Mouse (Mus musculus) embryonic facial prominence, embryonic 12.5 days (tissue): ENCODE data around the gene Fam71a. TPM values are rescaled to one million over a fixed set of nuclear protein-coding genes. Genes with fewer than 3 reads are reported as not detected.

Experiments
- ATAC-seq: fragments of 200-750 bp; cut with Nextera tagmentation; 2 replicates; pipeline ENCODE4 v1.8.0; 2017; ENCODE audit not compliant: insufficient number of reproducible peaks, insufficient read depth, low FRiP score, low TSS enrichment
- H3K27ac ChIP-seq: fragments of 300-500 bp; sonication (generic); 2 replicates; pipeline ENCODE4 v1.5.1; 2016; ENCODE audit warnings: mild to moderate bottlenecking
- H3K27me3 ChIP-seq: fragments of 300-500 bp; sonication (generic); 2 replicates; pipeline ENCODE4 v1.6.1; 2016; ENCODE audit warnings: mild to moderate bottlenecking, moderate library complexity
- H3K36me3 ChIP-seq: fragments of 300-500 bp; sonication (generic); 2 replicates; pipeline ENCODE4 v1.6.1; 2016; ENCODE audit warnings: mild to moderate bottlenecking
- H3K4me1 ChIP-seq: fragments of 300-500 bp; sonication (generic); 2 replicates; pipeline ENCODE4 v1.6.1; 2016
- H3K4me2 ChIP-seq: fragments of 300-500 bp; sonication (generic); replicated peaks from 2 replicates; pipeline ENCODE4 v1.6.1; 2016; ENCODE audit warnings: mild to moderate bottlenecking, moderate library complexity
- H3K4me3 ChIP-seq: fragments of 300-500 bp; sonication (generic); 2 replicates; pipeline ENCODE4 v1.5.1; 2016; ENCODE audit warnings: mild to moderate bottlenecking
- H3K9ac ChIP-seq: fragments of 300-500 bp; sonication (generic); 2 replicates; pipeline ENCODE4 v1.6.1; 2016; ENCODE audit warnings: mild to moderate bottlenecking, moderate library complexity
- H3K9me3 ChIP-seq: fragments of 300-500 bp; sonication (generic); 2 replicates; pipeline ENCODE4 v1.6.1; 2016; ENCODE audit warnings: mild to moderate bottlenecking, moderate library complexity
- WGBS: fragments of 180-500 bp; shearing (Covaris S2); methylation state at CpG from one replicate; pipeline ENCODE4 v1.1.7; 2016; 5-methylcytosine and 5-hydroxymethylcytosine counted together
- polyA plus RNA-seq: library from polyadenylated mRNA; unstranded; fragments of >200 nt; fragmentation: Nextera tagmentation; extraction: Ambion mirVana; gene quantifications from 2 replicates; pipeline ENCODE4 v1.2.1, GENCODE M21; 2016

Gene Fam71a
- not detected in 2 replicates for polyA plus RNA-seq

DNA sequence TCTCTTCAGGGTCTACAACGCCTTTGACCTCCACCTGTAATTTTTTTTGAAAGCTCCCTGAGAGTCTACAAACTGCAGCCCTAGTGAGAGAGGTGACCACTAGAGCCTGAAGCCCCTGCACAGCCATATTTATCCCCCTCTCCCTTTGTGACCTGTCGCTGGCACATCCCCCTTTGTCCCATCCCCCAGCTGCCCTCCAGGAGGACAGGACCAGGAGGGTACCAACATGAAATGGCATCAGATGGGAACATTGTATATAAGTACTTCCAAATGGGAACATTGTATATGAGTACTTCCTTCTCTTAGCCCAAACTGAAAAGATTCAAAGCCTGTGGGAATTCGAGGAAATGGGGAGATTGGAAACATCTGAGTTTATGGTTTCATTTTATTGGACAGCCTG lies at the start of gene Fam71a:
Gene Fam71a, minus strand, starts transcription at position 101 of the 400 bp plus-strand sequence.
- H3K9me3 ChIP-seq, result no peaks in the 10 kb centered on the region
- 67% methylated on average over 3 of the region's 3 CpGs for whole genome bisulfite sequencing

DNA sequence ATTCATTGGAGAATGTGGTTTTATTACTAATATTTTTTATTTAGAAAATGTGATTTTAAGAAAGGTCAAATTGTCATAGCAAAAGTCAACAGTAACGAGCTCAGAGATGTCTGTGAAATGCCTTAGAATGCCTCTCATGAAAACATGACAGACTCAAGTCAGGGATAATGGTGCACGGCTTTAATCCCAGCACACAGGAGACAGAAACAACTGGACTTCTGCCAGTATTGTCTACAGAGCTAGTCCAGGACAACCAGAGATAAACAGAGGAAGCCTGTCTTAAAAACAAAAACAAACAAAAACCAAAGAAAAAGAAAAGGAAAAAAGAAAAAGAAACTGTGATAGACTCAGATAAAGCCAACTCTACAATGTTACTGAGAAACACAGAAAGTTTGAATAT lies 46.5 kb upstream of the Fam71a start:
- H3K4me3 ChIP-seq, result no peak overlapping the region
- no peaks in the 10 kb centered on the region for H3K27me3 ChIP-seq
- no peaks in the 10 kb centered on the region for H3K9me3 ChIP-seq
- H3K27ac ChIP-seq, result no peak overlapping the region
- no peak overlapping the region for H3K4me2 ChIP-seq
- H3K9ac ChIP-seq, result no peak overlapping the region
- no peaks in the 10 kb centered on the region for H3K36me3 ChIP-seq
- WGBS, result 55% methylated on average over 2 of the region's 2 CpGs
- no peak for ATAC-seq
- H3K4me1 ChIP-seq, result no peaks in the 10 kb centered on the region

More for the DNA sequence above, at the start of gene Fam71a:
- no peak for ATAC-seq
- H3K4me2 ChIP-seq, result no peak within 1 kb of the TSS
- no peaks in the 10 kb centered on the region; the same call in 1 of the 2 replicates for H3K4me1 ChIP-seq
- no peak within 1 kb of the TSS for H3K27ac ChIP-seq
- H3K4me3 ChIP-seq, result no peak within 1 kb of the TSS
- no peaks in the 10 kb centered on the region for H3K27me3 ChIP-seq
- H3K9ac ChIP-seq, result no peak within 1 kb of the TSS
- H3K36me3 ChIP-seq, result no peaks in the 10 kb centered on the region

DNA sequence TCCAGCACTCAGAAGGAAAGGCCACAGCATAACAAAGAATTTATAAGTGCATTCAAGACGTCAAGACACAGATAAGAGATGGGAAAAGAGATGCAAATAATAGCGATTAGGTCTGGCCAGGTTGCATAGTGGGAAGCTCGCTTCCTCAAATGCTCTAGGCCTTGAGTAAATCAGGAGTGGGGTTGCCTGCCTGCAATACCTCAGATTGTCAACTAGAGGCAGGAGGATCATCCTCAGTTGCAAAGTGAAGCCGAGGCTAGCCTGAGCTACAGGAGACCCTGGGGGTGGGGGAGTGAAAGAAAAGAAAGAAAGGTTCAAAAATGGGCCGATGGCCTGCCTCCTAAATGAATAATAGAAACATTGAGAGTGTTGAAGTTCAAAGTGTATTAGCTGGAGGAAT lies 41.2 kb upstream of the Fam71a start:
- no peak overlapping the region for H3K4me3 ChIP-seq
- H3K27ac ChIP-seq, result no peak overlapping the region
- H3K4me1 ChIP-seq, result no peaks in the 10 kb centered on the region
- ATAC-seq, result no peak
- H3K36me3 ChIP-seq, result no peaks in the 10 kb centered on the region
- no peak overlapping the region for H3K9ac ChIP-seq
- no peaks in the 10 kb centered on the region for H3K27me3 ChIP-seq
- 81% methylated on average over 5 of the region's 5 CpGs for WGBS
- H3K9me3 ChIP-seq, result no peaks in the 10 kb centered on the region
- H3K4me2 ChIP-seq, result no peak overlapping the region

DNA sequence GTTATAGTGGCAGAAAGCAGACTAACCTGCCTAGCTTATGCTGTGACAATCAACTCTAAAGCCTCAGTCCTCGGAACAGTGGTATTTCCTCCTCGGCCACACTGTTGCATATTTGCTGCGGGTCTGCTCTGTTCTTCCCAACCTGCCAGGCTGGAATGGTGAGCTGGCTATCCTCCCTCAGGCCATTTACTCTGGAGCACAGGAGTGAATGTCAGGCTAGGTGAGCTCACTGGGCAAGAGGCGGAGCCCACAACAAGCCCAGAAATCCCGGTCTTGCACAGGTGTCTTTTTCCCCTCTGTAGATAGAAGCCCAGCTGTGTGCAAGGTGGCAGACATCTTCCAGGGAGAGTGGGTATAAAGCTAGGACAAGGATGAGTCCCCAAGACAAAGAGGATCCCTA lies 40.3 kb upstream of the Fam71a start:
- Histone ChIP-seq H3K4me1 (no peaks in the 10 kb centered on the region), H3K9ac (no peak overlapping the region), H3K36me3 (no peaks in the 10 kb centered on the region), H3K27me3 (no peaks in the 10 kb centered on the region), H3K4me3 (no peak overlapping the region), H3K9me3 (no peaks in the 10 kb centered on the region), H3K4me2 (no peak overlapping the region), H3K27ac (no peak overlapping the region)
- no peak for ATAC-seq
- 64% methylated on average over 5 of the region's 5 CpGs for WGBS

DNA sequence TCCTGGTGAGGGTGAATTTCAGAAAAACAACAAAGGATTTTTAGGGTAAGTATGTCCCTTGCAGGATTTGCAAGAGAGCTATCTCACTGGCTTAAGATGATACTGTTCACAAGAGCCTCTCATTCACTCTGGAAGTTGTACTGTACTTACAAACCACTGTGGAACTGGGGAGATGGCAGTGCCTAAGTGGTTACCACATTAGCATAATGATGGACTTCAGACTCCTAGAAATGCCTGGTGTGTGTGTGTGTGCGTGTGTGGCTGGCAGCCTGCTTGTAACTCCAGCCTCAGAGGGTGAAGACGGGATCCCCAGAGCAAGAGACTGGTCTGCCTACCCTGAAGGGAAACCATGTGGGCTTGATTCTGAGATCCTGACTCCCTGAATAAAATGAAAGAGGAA lies 38.9 kb upstream of the Fam71a start:
- WGBS, result 62% methylated on average over 2 of the region's 2 CpGs
- no peak overlapping the region for H3K4me3 ChIP-seq
- H3K4me2 ChIP-seq, result no peak overlapping the region
- H3K27ac ChIP-seq, result no peak overlapping the region
- H3K9ac ChIP-seq, result no peak overlapping the region
- H3K4me1 ChIP-seq, result no peaks in the 10 kb centered on the region
- H3K36me3 ChIP-seq, result no peaks in the 10 kb centered on the region
- no peaks in the 10 kb centered on the region for H3K9me3 ChIP-seq
- H3K27me3 ChIP-seq, result no peaks in the 10 kb centered on the region
- no peak for ATAC-seq

DNA sequence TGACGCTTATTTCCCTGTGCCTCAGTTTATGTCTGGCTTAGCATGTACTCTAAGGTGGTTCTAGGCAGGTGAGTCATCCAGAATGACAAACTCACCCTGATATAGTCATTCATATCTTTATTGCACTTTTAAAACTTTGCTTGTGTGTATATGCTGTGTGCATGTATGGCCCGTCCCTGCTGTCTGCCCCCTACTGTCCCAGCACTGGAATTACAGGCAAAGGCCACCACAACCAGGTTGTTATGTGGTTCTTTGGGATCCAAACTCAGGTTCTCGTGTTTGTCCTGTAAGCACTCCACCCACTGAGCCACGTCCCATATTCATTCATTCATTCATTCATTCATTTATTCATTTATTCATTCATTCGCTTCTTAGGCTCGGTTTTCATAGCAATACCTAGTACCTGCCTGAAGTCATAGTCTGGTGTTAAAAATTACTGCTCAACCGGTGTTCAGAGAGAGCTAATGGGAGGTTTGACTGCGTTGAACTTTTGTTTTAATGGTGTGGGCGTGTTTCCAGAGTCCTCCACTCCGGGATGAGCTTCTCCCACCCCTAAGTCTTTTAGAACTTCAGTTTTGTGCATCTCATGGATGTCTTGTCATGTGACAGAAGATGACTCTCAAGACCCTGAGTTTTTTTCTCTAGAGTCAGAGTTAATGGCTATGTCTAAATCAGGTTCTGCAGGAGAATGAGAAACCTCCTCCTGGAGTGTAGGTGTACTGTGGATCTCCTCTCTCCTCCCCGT lies 37.8 kb upstream of the Fam71a start:
- Histone ChIP-seq H3K4me1 (no peaks in the 10 kb centered on the region), H3K9me3 (no peaks in the 10 kb centered on the region), H3K27me3 (no peaks in the 10 kb centered on the region), H3K27ac (no peak overlapping the region), H3K36me3 (no peaks in the 10 kb centered on the region), H3K4me2 (no peak overlapping the region), H3K9ac (no peak overlapping the region), H3K4me3 (no peak overlapping the region)
- WGBS, result 82% methylated on average over 11 of the region's 11 CpGs
- no peak for ATAC-seq

DNA sequence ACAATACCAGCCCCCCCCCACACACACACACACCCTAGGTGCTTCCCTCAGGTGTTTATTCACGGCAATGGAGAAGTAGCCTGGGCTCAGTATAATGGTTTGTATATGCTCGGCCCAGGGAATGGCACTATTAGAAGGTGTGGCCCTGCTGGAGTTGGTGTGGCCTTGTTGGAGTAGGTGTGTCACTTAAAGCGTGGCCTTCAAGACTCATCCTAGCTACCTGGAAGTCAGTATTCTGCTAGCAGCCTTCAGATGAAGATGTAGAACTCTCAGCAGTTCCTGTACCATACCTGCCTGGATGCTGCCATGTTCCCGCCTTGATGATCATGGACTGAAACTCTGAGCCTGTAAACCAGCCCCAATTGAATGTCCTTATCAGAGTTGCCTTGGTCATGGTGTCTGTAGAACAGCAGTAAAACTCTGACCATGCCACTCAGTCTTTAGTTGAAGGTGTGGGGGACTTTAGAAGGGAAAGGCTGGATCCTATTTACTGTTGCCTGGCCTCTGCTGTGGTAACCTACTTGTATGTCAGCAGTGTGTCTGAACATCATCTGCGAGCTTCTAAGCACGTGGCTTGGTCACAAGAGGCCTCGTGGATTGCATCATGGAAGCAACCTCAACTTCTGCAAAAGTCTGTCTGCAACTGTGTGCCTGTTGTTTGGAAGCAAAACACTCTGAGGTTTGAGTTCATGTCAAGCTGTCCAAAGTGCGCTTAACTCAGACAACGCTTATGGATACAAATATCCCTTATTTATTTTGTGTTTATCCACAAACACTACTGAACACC lies 36.4 kb upstream of the Fam71a start:
- no peaks in the 10 kb centered on the region for H3K4me1 ChIP-seq
- no peaks in the 10 kb centered on the region for H3K9me3 ChIP-seq
- H3K27ac ChIP-seq, result no peak overlapping the region
- WGBS, result 84% methylated on average over 9 of the region's 9 CpGs
- H3K27me3 ChIP-seq, result no peaks in the 10 kb centered on the region
- H3K36me3 ChIP-seq, result no peaks in the 10 kb centered on the region
- no peak overlapping the region for H3K4me2 ChIP-seq
- no peak for ATAC-seq
- no peak overlapping the region for H3K4me3 ChIP-seq
- no peak overlapping the region for H3K9ac ChIP-seq

DNA sequence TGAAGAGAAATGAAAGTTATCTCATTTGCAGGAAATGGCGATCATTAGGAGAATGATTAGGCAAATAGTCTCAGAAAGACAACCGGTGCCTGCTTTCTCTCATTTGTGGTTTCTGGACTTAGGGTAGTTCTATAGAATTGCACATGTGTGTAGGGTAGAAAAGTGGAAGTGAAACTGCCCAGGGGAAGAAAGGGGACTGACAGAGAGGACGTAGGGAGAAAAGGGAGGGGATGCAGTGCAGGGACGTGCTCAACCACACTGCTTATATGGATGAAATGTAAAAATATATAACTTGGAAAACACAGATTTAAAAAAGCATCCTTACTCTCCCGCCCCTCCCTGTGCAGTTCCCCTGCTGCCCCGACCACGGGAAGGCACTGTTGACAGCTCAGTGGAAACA lies 33.3 kb upstream of the Fam71a start:
- Histone ChIP-seq H3K27ac (no peak overlapping the region), H3K27me3 (no peaks in the 10 kb centered on the region), H3K36me3 (no peaks in the 10 kb centered on the region), H3K4me1 (no peaks in the 10 kb centered on the region), H3K9ac (no peak overlapping the region), H3K9me3 (no peaks in the 10 kb centered on the region), H3K4me2 (no peak overlapping the region), H3K4me3 (no peak overlapping the region)
- WGBS, result 69% methylated on average over 7 of the region's 7 CpGs
- ATAC-seq, result no peak

DNA sequence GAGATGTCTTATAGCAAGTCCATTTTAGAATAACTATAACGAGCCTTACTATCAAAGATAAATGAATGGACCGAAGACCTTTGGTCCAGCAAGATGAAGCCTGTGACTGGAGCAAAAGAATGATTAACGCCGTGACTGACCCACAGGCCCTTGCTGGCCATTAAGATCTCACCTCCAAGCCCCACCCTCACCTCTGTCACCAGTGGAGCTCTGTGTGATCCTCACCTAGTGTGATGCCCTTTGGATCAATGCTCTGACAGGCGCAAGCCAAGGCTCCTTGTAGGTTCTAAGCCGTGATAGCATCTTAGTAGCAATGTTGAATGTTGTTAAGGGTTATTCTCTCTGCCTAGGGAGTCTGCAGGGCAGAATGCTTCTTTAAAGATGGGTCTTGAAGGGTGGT lies 31.4 kb upstream of the Fam71a start:
- no peak overlapping the region for H3K27ac ChIP-seq
- H3K4me2 ChIP-seq, result no peak overlapping the region
- H3K36me3 ChIP-seq, result no peaks in the 10 kb centered on the region
- 88% methylated on average over 6 of the region's 6 CpGs for WGBS
- H3K4me3 ChIP-seq, result no peak overlapping the region
- no peak overlapping the region for H3K9ac ChIP-seq
- no peaks in the 10 kb centered on the region for H3K4me1 ChIP-seq
- peaks cover 11% of the 10 kb centered on the region; the same call in 1 of the 2 replicates for H3K27me3 ChIP-seq
- no peaks in the 10 kb centered on the region for H3K9me3 ChIP-seq
- no peak for ATAC-seq

DNA sequence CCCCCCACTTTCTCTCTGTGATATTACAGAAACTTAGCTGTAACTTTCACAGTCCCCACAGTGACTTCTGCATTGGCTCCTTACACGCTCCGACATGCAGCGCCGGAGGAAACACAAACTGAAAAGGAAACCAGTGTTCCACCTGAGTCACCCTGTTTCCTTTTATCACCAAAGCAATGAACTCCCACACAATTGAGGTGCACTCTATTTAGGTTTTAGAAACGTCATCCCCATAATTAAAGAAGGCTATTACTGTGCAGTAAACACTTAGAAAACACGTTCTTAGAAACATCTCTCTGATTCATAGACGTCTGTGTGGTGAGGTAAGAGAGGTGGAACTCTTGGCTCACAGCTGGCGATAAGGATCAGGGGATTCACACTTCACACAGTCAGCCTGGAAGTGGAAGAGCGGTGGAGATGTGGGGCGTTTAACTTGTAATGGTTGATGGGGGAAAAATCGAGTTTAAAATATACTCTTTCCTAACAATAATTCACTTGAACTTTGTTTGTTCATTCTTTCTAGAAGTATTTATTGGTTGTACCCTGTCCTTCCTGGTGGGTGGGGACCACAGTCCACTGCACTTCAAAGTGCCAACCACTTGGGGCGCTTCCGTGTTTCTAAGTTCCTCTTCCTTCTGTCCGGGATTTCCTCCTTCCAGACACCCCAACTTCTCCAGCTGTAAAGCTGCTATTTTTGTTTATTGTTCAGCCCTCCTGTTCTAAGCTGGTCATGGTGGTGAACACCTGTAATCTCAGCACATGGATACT lies 29.2 kb upstream of the Fam71a start:
- no peak for ATAC-seq
- Histone ChIP-seq H3K9me3 (no peaks in the 10 kb centered on the region), H3K4me1 (no peaks in the 10 kb centered on the region), H3K4me2 (no peak overlapping the region), H3K27me3 (peaks cover 14% of the 10 kb centered on the region; the same call in 1 of the 2 replicates), H3K36me3 (no peaks in the 10 kb centered on the region), H3K27ac (no peak overlapping the region), H3K4me3 (no peak overlapping the region), H3K9ac (no peak overlapping the region)
- WGBS, result 49% methylated on average over 14 of the region's 14 CpGs

DNA sequence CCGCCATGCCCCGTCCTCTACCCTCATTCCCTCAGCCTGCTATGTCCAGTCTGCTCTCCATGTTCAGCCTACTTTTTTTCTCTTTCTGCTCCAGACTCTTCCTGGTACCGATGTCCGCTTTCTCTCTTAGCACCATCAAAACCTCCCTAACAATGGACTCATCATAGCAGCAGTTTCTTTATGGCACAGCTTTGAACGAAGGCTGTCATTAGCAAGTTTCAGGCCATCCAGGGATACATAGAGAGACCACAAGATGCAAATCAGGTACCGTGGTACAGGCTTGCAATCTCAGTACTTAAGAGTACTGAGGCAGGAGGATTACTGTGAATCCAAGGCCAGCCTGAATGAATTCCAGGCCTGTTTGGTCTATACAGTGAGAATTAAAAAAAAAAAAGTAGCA lies 28.1 kb upstream of the Fam71a start:
- peaks cover 20% of the 10 kb centered on the region; the same call in 1 of the 2 replicates for H3K27me3 ChIP-seq
- H3K4me2 ChIP-seq, result no peak overlapping the region
- no peak overlapping the region for H3K27ac ChIP-seq
- no peak overlapping the region for H3K4me3 ChIP-seq
- 86% methylated on average over 6 of the region's 6 CpGs for WGBS
- H3K9ac ChIP-seq, result no peak overlapping the region
- H3K9me3 ChIP-seq, result no peaks in the 10 kb centered on the region
- H3K36me3 ChIP-seq, result no peaks in the 10 kb centered on the region
- no peaks in the 10 kb centered on the region for H3K4me1 ChIP-seq
- no peak for ATAC-seq
